Mouse (Mus musculus) adrenal gland, postnatal 10 days (tissue): ENCODE results near the gene Shank2. TPM values are rescaled to one million over a fixed set of nuclear protein-coding genes. Genes with fewer than 3 reads are reported as not detected.

Source experiments
- DNase-seq: peaks from one replicate; pipeline ENCODE4 v3.0.0; 2021; ENCODE audit warnings: mixed read lengths
- total RNA-seq, 2 experiments: library from RNA; stranded (reverse); gene quantifications; 2 replicates each; pipeline ENCODE4 v1.2.3; 2021

Gene Shank2
- total RNA-seq, 2 experiments from 2014 or later, result 3.6 to 6.5 TPM

GRCm38 (mm10) chr7:144425953-144426352 lies 424.2 kb downstream of the Shank2 start:
- peak; percentile 84 for DNase-seq

GRCm38 (mm10) chr7:144426594-144426993 lies 424.9 kb downstream of the Shank2 start:
- DNase-seq, result no peak

GRCm38 (mm10) chr7:144427460-144427859 lies 425.7 kb downstream of the Shank2 start:
- no peak for DNase-seq

GRCm38 (mm10) chr7:144432920-144433319 lies 431.2 kb downstream of the Shank2 start:
- no peak for DNase-seq

GRCm38 (mm10) chr7:144438811-144439210 lies 437.1 kb downstream of the Shank2 start:
- DNase-seq, result no peak

- DNase-seq, result no peak
Measured at GRCm38 (mm10) chr7:144441466-144441865, 439.7 kb downstream of the Shank2 start.

- no peak for DNase-seq
Measured at GRCm38 (mm10) chr7:144441976-144442375, 440.2 kb downstream of the Shank2 start.

GRCm38 (mm10) chr7:144444788-144445187 lies 443.1 kb downstream of the Shank2 start:
- no peak for DNase-seq

GRCm38 (mm10) chr7:144447146-144447545 lies 445.4 kb downstream of the Shank2 start:
- DNase-seq, result no peak

- DNase-seq, result no peak
Measured at GRCm38 (mm10) chr7:144448186-144448585, 446.5 kb downstream of the Shank2 start.

- peak; percentile 99 for DNase-seq
Measured at GRCm38 (mm10) chr7:144449637-144450570, 448.2 kb downstream of the Shank2 start.

GRCm38 (mm10) chr7:144450661-144451060 lies 448.9 kb downstream of the Shank2 start:
- DNase-seq, result no peak

- peak; percentile 37 for DNase-seq
Measured at GRCm38 (mm10) chr7:144458881-144459280, 457.2 kb downstream of the Shank2 start.

- peak; percentile 27 for DNase-seq
Measured at GRCm38 (mm10) chr7:144461246-144461902, 459.6 kb downstream of the Shank2 start.

GRCm38 (mm10) chr7:144462577-144462976 lies 460.8 kb downstream of the Shank2 start:
- no peak for DNase-seq

GRCm38 (mm10) chr7:144468741-144469140 lies 467.0 kb downstream of the Shank2 start:
- no peak for DNase-seq

GRCm38 (mm10) chr7:144469181-144469641 lies 467.5 kb downstream of the Shank2 start:
- DNase-seq, result peak; percentile 65

GRCm38 (mm10) chr7:144469908-144470544 lies 468.3 kb downstream of the Shank2 start:
- no peak for DNase-seq

GRCm38 (mm10) chr7:144470545-144471059 lies 468.9 kb downstream of the Shank2 start, which contains the start of gene Cttn:
Cttn (minus strand) TSS chr7:144471009.
- peak; percentile 96 for DNase-seq

GRCm38 (mm10) chr7:144471103-144471502 lies 469.4 kb downstream of the Shank2 start:
- DNase-seq, result no peak

- no peak for DNase-seq
Measured at GRCm38 (mm10) chr7:144473486-144473885, 471.8 kb downstream of the Shank2 start.
